Mouse (Mus musculus) heart, adult 2 months (tissue): Measurements from ENCODE around the gene Rnft2.

Experiments
- CTCF ChIP-seq: fragments of 200-600 bp; IDR thresholded peaks from 2 replicates; pipeline ENCODE4 v1.8.1; 2022; ENCODE audit warnings: antibody characterized with exemption, mild to moderate bottlenecking, moderate library complexity
- EP300 ChIP-seq: fragments of 200-500 bp; IDR thresholded peaks from 2 replicates; pipeline ENCODE4 v1.6.1; 2011; ENCODE audit warnings: low read depth, low read length, control low read depth; ENCODE audit not compliant: insufficient read depth
- POLR2A ChIP-seq: fragments of 200-500 bp; IDR thresholded peaks from 2 replicates; pipeline ENCODE4 v1.6.1; 2011; ENCODE audit warnings: mild to moderate bottlenecking, low read depth, low read length, control low read depth; ENCODE audit not compliant: insufficient read depth

DNA sequence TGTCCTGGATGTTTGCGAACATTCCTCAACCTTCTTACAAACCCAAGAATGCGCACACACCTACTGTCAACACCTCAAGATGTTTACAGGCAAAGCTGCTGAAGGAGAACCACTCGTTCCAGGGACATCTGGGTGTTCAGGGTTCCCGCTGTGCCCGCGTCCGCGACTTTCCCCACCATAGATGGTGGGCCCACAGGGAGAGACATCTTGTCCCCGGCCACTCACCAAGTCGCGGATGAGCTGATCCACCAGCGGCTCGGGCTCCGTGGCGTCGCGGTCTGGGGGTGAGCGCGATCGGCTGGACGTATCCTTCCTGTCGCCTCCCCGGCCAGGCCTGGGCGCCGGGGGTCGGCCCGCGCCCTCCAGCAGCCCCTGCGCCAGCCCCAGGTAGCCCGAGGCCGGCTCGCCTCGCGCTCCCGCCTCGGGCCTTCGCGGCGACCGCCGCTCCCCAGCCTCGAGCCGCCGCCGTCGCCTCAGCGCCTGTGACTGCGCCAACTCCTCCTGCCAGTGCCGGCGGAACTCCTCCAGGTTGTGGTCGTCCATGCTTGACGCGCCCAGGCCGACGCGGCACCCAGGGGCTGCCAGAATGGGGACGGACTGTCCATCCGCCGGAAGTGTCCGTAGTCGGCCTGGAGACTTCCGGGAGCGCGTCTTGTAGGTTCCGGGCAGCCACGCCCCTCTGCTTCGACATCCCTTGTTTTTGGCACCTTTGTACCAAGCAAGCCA lies 89.9 kb downstream of the Rnft2 start, which contains the start of gene Fbxw8:
- TF ChIP-seq CTCF (no peak), POLR2A (peak; percentile 76), EP300 (0 out of 2 replicates have a peak, but pooled peaks have one; percentile 58)
